22 mouse cellular contexts compared by ENCODE assay signal in genomic region chr15:25542382-25542781, GRCm38 (mm10).
"Had no signal": no experiment of that assay in that cellular context is flagged by ENCODE, and none has a peak within 500 bp of the region (broad histone marks: within the 10 kb centered on the region; RNA-seq: fewer than 3 reads in every experiment).

No protein-coding gene starts in this region.

- H3K9me3 ChIP-seq: limb, embryonic 12.5 days; limb, embryonic 15.5 days; megakaryocyte, embryonic 14.5 days; midbrain, embryonic 10.5 days; midbrain, embryonic 13.5 days; neural tube, embryonic 13.5 days had no signal

- H3K36me3 ChIP-seq: limb, embryonic 12.5 days; limb, embryonic 15.5 days; midbrain, embryonic 10.5 days; midbrain, embryonic 13.5 days; neural tube, embryonic 13.5 days had no signal

- H3K4me1 ChIP-seq: midbrain, embryonic 13.5 days; neural tube, embryonic 13.5 days had no signal

- H3K4me3 ChIP-seq: limb, embryonic 12.5 days; limb, embryonic 15.5 days; megakaryocyte, embryonic 14.5 days; midbrain, embryonic 10.5 days; midbrain, embryonic 13.5 days; myocyte; neural tube, embryonic 13.5 days had no signal

- H3K27ac ChIP-seq: limb, embryonic 12.5 days; limb, embryonic 15.5 days; liver, embryonic 14.5 days; midbrain, embryonic 10.5 days; midbrain, embryonic 13.5 days; neural tube, embryonic 13.5 days had no signal

- ATAC-seq: liver, postnatal 0 days; midbrain, embryonic 13.5 days; midbrain, embryonic 16.5 days had no signal

- H3K27me3 ChIP-seq: limb, embryonic 12.5 days; limb, embryonic 15.5 days; megakaryocyte, embryonic 14.5 days; midbrain, embryonic 13.5 days; neural tube, embryonic 13.5 days had no signal

- H3K4me2 ChIP-seq: limb, embryonic 12.5 days; limb, embryonic 15.5 days; liver, embryonic 11.5 days; lung, embryonic 14.5 days; midbrain, embryonic 13.5 days; neural tube, embryonic 13.5 days had no signal

- H3K9ac ChIP-seq: limb, embryonic 12.5 days; limb, embryonic 15.5 days; liver, embryonic 14.5 days; liver, postnatal 0 days; lung, embryonic 14.5 days; midbrain, embryonic 13.5 days; neural tube, embryonic 13.5 days had no signal

- DNase-seq: kidney, adult 9 months; kidney, postnatal 14 days; kidney, postnatal 4 days; left cerebral cortex, postnatal 4 days; liver, postnatal 0 days; lung, embryonic 14.5 days; lung, postnatal 10 days; retina, postnatal 1 day; right cerebral cortex, postnatal 25 days; thymus, adult 18-20 months; thymus, postnatal 14 days; thymus, postnatal 4 days had no signal
